Mouse (Mus musculus): ENCODE data around the gene Zfyve27. TPM values are rescaled to one million over a fixed set of nuclear protein-coding genes. Genes with fewer than 3 reads are reported as not detected.

Gene Zfyve27
- polyA plus RNA-seq, 1 experiment from 2014 or later = 19.5 TPM

DNA sequence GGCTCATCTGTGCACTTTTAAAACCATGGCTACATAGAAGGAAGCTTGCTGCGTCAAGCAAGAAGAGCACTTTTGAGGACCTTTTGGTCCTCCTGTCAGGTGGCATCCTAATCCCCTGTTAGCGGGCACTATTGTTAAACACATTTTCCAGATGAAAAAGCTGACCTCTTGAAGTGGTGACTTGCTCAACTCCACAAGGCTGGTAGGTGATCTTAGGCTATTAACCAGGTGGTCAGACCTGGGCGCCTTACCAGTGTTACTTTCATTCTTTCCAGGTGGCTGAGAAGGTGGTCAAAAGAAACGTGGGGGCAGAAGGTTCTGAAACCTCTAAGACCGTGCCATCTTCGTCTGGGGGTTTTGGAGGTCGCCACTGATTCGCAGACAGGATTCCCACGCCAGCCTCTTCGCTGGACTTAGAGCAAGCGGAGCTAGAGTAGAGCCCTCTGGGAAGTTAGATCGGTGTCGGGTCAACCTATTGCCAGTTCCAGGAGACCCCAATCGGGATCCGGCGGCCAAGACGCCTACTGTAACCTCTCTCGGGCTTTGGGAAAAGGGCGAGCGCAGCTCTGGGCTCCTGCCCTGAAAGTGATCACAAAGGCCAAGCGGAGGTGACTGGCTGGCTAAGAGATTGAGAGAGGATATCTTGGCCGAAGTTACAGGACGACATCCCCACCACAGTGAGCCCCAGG lies 35.6 kb upstream of the Zfyve27 start:
- Histone ChIP-seq H3K4me1 (ENCODE audit: control insufficient read depth, insufficient read depth, low read length) (no peaks in the 10 kb centered on the region), H3K9me3 (replicated peaks; ENCODE audit: control insufficient read depth, low read length) (no peaks in the 10 kb centered on the region), H3K36me3 (ENCODE audit: control insufficient read depth, insufficient read depth, low read length) (peaks cover 18% of the 10 kb centered on the region; the same call in 1 of the 2 replicates), H3K9ac (ENCODE audit: low read length) (peak overlapping the region; percentile 74), H3K27ac (ENCODE audit: low read depth, low read length) (peak overlapping the region; percentile 41; the same call in 1 of the 2 replicates), H3K4me2 (ENCODE audit: low read length) (peak overlapping the region; percentile 98), H3K4me3 (ENCODE audit: low read depth, low read length) (peak overlapping the region; percentile 51), H3K27me3 (replicated peaks; ENCODE audit: control insufficient read depth, insufficient read depth, low read length) (no peaks in the 10 kb centered on the region)
- ATAC-seq = no peak
- no peak for DNase-seq (ENCODE audit: low spot score)
- WGBS = 4% methylated on average over 23 of the region's 23 CpGs

DNA sequence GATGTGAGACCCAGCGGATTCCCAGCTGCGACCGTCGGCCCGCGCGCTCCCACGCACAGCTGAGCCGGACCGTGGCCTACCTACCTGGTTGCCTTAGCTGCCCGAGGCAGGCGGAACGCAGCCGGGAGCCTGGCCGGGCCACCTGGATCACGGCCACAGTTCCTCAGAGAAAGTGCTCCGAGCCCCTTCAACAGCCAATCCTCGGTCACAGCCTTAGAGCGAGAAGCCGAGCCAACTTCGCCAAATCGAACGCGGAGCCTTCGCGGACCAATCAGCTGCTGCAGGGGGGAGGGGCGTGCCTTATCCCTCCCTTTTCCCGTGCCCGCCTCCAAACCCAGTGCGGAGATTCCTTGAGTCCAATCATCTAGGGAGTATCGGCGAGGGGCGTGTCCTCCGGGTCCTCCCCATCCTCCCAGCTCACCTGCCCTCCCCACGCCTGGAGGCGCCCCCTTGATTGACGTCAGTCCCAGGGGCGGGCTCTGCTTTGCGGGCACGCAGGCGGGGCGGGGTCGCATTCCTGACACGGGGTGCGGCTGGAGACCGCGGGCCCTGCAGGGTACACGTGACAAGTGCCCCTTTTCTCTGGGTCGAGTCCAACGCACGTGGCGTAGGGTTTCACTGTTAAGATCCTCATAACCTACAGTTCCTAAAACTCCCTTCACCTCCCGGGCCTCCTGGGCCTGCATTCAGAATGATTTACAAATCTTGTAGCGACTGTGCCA lies 34.8 kb upstream of the Zfyve27 start, which contains the start of gene Avpi1:
Gene Avpi1, minus strand, starts transcription at position 273 of the 722 bp plus-strand sequence.
- Histone ChIP-seq H3K27ac (ENCODE audit: low read depth, low read length) (peak within 1 kb of the TSS; percentile 41; the same call in 1 of the 2 replicates), H3K4me1 (ENCODE audit: control insufficient read depth, insufficient read depth, low read length) (no peaks in the 10 kb centered on the region), H3K27me3 (replicated peaks; ENCODE audit: control insufficient read depth, insufficient read depth, low read length) (no peaks in the 10 kb centered on the region), H3K9ac (ENCODE audit: low read length) (peak within 1 kb of the TSS; percentile 74), H3K36me3 (ENCODE audit: control insufficient read depth, insufficient read depth, low read length) (peaks cover 11% of the 10 kb centered on the region; the same call in 1 of the 2 replicates), H3K4me3 (ENCODE audit: low read depth, low read length) (peak within 1 kb of the TSS; percentile 51), H3K4me2 (ENCODE audit: low read length) (peak within 1 kb of the TSS; percentile 98), H3K9me3 (replicated peaks; ENCODE audit: control insufficient read depth, low read length) (no peaks in the 10 kb centered on the region)
- DNase-seq (ENCODE audit: low spot score) (peak; percentile 98), ATAC-seq (peak; percentile 99)
- WGBS = 1% methylated on average over 54 of the region's 54 CpGs

DNA sequence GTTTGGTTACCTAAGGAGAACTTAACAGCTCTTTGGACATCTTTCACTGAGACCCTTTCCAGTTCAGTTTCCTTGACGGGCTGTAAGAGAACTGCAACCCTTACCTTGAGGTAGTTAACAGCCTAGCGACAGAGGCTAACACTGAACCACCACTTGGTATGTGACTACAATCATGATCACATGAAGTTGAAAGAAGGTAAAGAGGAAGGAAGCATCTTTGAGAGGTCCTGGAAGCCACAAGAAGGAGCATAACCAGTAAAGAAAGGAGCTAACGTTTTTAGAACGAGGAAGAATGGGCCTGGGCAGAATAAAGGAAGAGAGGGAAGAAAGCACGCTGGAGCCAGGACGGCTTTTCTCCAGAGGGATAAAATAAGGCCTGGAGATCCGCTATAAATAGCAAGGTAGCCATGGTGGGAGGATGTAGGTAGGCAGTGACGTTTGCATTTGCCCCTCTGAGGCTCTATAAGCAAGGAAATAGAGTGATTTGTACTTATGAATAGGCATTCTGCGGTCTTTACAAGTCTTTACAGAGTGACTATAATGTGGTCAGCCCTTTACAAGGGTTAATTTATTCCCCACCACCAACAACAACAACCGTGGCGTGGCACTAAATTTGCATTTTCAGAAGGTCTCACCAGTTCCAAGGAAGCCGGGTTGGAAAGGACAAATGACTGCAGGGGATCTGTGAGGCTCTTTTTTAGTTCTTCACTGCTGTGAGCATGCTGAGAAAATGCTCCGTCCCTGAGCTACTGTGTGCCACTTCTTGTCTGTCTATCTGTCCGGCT lies 34.0 kb upstream of the Zfyve27 start:
- WGBS = 13% methylated on average over 14 of the region's 14 CpGs
- ATAC-seq = no peak; the same call in 1 of the 2 replicates
- Histone ChIP-seq H3K4me2 (ENCODE audit: low read length) (peak overlapping the region; percentile 98), H3K4me3 (ENCODE audit: low read depth, low read length) (peak overlapping the region; percentile 51), H3K36me3 (ENCODE audit: control insufficient read depth, insufficient read depth, low read length) (peaks cover 6% of the 10 kb centered on the region; the same call in 1 of the 2 replicates), H3K27ac (ENCODE audit: low read depth, low read length) (peak overlapping the region; percentile 31; the same call in 1 of the 2 replicates), H3K9me3 (replicated peaks; ENCODE audit: control insufficient read depth, low read length) (no peaks in the 10 kb centered on the region), H3K4me1 (ENCODE audit: control insufficient read depth, insufficient read depth, low read length) (no peaks in the 10 kb centered on the region), H3K9ac (ENCODE audit: low read length) (peak overlapping the region; percentile 22; the same call in 1 of the 2 replicates), H3K27me3 (replicated peaks; ENCODE audit: control insufficient read depth, insufficient read depth, low read length) (no peaks in the 10 kb centered on the region)
- peak; percentile 11 for DNase-seq (ENCODE audit: low spot score)

GRCm38 (mm10) chr19:42130294-42130606 lies 33.5 kb upstream of the Zfyve27 start:
- Histone ChIP-seq H3K4me2 (ENCODE audit: low read length) (no peak overlapping the region), H3K4me1 (ENCODE audit: control insufficient read depth, insufficient read depth, low read length) (no peaks in the 10 kb centered on the region), H3K36me3 (ENCODE audit: control insufficient read depth, insufficient read depth, low read length) (peaks cover under 1% of the 10 kb centered on the region; the same call in 1 of the 2 replicates), H3K9me3 (replicated peaks; ENCODE audit: control insufficient read depth, low read length) (no peaks in the 10 kb centered on the region), H3K4me3 (ENCODE audit: low read depth, low read length) (no peak overlapping the region), H3K27ac (ENCODE audit: low read depth, low read length) (peak overlapping the region; percentile 31; the same call in 1 of the 2 replicates), H3K27me3 (replicated peaks; ENCODE audit: control insufficient read depth, insufficient read depth, low read length) (no peaks in the 10 kb centered on the region), H3K9ac (ENCODE audit: low read length) (no peak overlapping the region)
- ATAC-seq (no peak), DNase-seq (ENCODE audit: low spot score) (no peak)
- 61% methylated on average over 3 of the region's 3 CpGs for WGBS

GRCm38 (mm10) chr19:42131101-42131500 lies 32.6 kb upstream of the Zfyve27 start:
- no peak overlapping the region for H3K9ac ChIP-seq (ENCODE audit: low read length)
- H3K4me2 ChIP-seq (ENCODE audit: low read length) = no peak overlapping the region
- no peaks in the 10 kb centered on the region for H3K4me1 ChIP-seq (ENCODE audit: control insufficient read depth, insufficient read depth, low read length)
- H3K4me3 ChIP-seq (ENCODE audit: low read depth, low read length) = no peak overlapping the region
- ATAC-seq (no peak), DNase-seq (ENCODE audit: low spot score) (no peak)
- H3K36me3 ChIP-seq (ENCODE audit: control insufficient read depth, insufficient read depth, low read length) = no peaks in the 10 kb centered on the region
- H3K27ac ChIP-seq (ENCODE audit: low read depth, low read length) = no peak overlapping the region
- H3K9me3 ChIP-seq (replicated peaks; ENCODE audit: control insufficient read depth, low read length) = no peaks in the 10 kb centered on the region
- 65% methylated on average over 5 of the region's 5 CpGs for WGBS
- no peaks in the 10 kb centered on the region for H3K27me3 ChIP-seq (replicated peaks; ENCODE audit: control insufficient read depth, insufficient read depth, low read length)

- no peak for ATAC-seq
Measured at GRCm38 (mm10) chr19:42135070-42135469, 28.7 kb upstream of the Zfyve27 start.

GRCm38 (mm10) chr19:42136126-42136525 lies 27.6 kb upstream of the Zfyve27 start:
- WGBS = 12% methylated on average over 5 of the region's 5 CpGs
- H3K9me3 ChIP-seq (replicated peaks; ENCODE audit: control insufficient read depth, low read length) = no peaks in the 10 kb centered on the region

More at GRCm38 (mm10) chr19:42135070-42135469, 28.7 kb upstream of the Zfyve27 start:
- no peak overlapping the region for H3K4me3 ChIP-seq (ENCODE audit: low read depth, low read length)
- no peaks in the 10 kb centered on the region for H3K27me3 ChIP-seq (replicated peaks; ENCODE audit: control insufficient read depth, insufficient read depth, low read length)
- DNase-seq (ENCODE audit: low spot score) = no peak
- no peak overlapping the region for H3K27ac ChIP-seq (ENCODE audit: low read depth, low read length)
- no peaks in the 10 kb centered on the region for H3K4me1 ChIP-seq (ENCODE audit: control insufficient read depth, insufficient read depth, low read length)
- no peak overlapping the region for H3K4me2 ChIP-seq (ENCODE audit: low read length)
- H3K36me3 ChIP-seq (ENCODE audit: control insufficient read depth, insufficient read depth, low read length) = no peaks in the 10 kb centered on the region
- H3K9ac ChIP-seq (ENCODE audit: low read length) = no peak overlapping the region
- H3K9me3 ChIP-seq (replicated peaks; ENCODE audit: control insufficient read depth, low read length) = no peaks in the 10 kb centered on the region

GRCm38 (mm10) chr19:42137167-42137672 lies 26.5 kb upstream of the Zfyve27 start:
- Histone ChIP-seq H3K9ac (ENCODE audit: low read length) (no peak overlapping the region), H3K27me3 (replicated peaks; ENCODE audit: control insufficient read depth, insufficient read depth, low read length) (no peaks in the 10 kb centered on the region), H3K4me3 (ENCODE audit: low read depth, low read length) (no peak overlapping the region), H3K4me2 (ENCODE audit: low read length) (no peak overlapping the region), H3K36me3 (ENCODE audit: control insufficient read depth, insufficient read depth, low read length) (no peaks in the 10 kb centered on the region), H3K27ac (ENCODE audit: low read depth, low read length) (no peak overlapping the region), H3K4me1 (ENCODE audit: control insufficient read depth, insufficient read depth, low read length) (no peaks in the 10 kb centered on the region), H3K9me3 (replicated peaks; ENCODE audit: control insufficient read depth, low read length) (no peaks in the 10 kb centered on the region)
- ATAC-seq = no peak
- no peak for DNase-seq (ENCODE audit: low spot score)
- WGBS = 93% methylated on average over 4 of the region's 4 CpGs

More at GRCm38 (mm10) chr19:42136126-42136525, 27.6 kb upstream of the Zfyve27 start:
- Histone ChIP-seq H3K36me3 (ENCODE audit: control insufficient read depth, insufficient read depth, low read length) (no peaks in the 10 kb centered on the region), H3K27ac (ENCODE audit: low read depth, low read length) (no peak overlapping the region), H3K9ac (ENCODE audit: low read length) (no peak overlapping the region), H3K4me2 (ENCODE audit: low read length) (no peak overlapping the region), H3K4me1 (ENCODE audit: control insufficient read depth, insufficient read depth, low read length) (no peaks in the 10 kb centered on the region), H3K4me3 (ENCODE audit: low read depth, low read length) (no peak overlapping the region), H3K27me3 (replicated peaks; ENCODE audit: control insufficient read depth, insufficient read depth, low read length) (no peaks in the 10 kb centered on the region)
- ATAC-seq (no peak), DNase-seq (ENCODE audit: low spot score) (no peak)
